ENCODE assay signal across 14 mouse cellular contexts in the genomic region with DNA sequence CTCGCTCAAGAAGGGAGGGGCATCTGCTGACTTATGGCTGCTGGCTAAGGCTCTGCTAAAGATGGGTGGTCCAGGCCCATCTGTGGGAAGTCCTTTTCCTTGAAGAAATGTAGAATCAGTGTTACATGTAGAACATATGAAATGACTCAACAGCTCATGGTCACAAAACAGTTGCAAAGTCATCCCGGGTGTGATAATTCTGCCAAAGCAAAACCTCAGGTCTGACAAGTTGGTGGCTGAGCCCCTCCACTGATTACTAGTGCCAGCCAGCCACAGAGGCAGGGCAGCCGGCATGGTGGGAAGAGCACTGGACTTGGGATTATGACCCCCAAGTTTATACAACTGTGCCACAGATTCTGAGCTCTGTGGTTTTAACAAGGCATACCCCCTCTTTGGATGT. TPM values are rescaled to one million over a fixed set of nuclear protein-coding genes. Genes with fewer than 3 reads are reported as not detected.
DNase-seq lines count a peak whose midpoint lies in the region; ATAC-seq and TF ChIP-seq lines count a peak whose summit lies in the region.
"Had no signal": no experiment of that assay in that cellular context is flagged by ENCODE, and none has a peak within 500 bp of the region (broad histone marks: within the 10 kb centered on the region; RNA-seq: fewer than 3 reads in every experiment).

No protein-coding gene starts in this region.

- peaks cover 26% of the 10 kb centered on the region for H3K36me3 ChIP-seq in heart, embryonic 12.5 days
- H3K36me3 ChIP-seq in liver, embryonic 12.5 days = peaks cover 82% of the 10 kb centered on the region
- peaks cover 17% of the 10 kb centered on the region; the same call in 1 of the 2 replicates for H3K36me3 ChIP-seq in hindbrain, postnatal 0 days (ENCODE audit: insufficient read depth, low read length)

- H3K9me3 ChIP-seq in heart, embryonic 12.5 days (replicated peaks) = no peaks in the 10 kb centered on the region
- H3K9me3 ChIP-seq in liver, embryonic 12.5 days (replicated peaks) = no peaks in the 10 kb centered on the region
- H3K9me3 ChIP-seq in hindbrain, postnatal 0 days (ENCODE audit: low read length) = no peaks in the 10 kb centered on the region
- H3K9me3 ChIP-seq: embryonic facial prominence, embryonic 12.5 days; heart, embryonic 10.5 days had no signal

- WGBS in heart, embryonic 12.5 days = 84% methylated on average over 3 of the region's 3 CpGs
- WGBS in liver, embryonic 12.5 days (ENCODE audit: insufficient replicate concordance) = 39% methylated on average over 3 of the region's 3 CpGs
- WGBS in hindbrain, postnatal 0 days = 83% methylated on average over 3 of the region's 3 CpGs

- H3K9ac ChIP-seq in heart, embryonic 12.5 days = no peak overlapping the region
- H3K9ac ChIP-seq in liver, embryonic 12.5 days = peak overlapping the region; percentile 52
- no peak overlapping the region for H3K9ac ChIP-seq in hindbrain, postnatal 0 days (replicated peaks; ENCODE audit: low read length)
- H3K9ac ChIP-seq: embryonic facial prominence, embryonic 12.5 days; forebrain, postnatal 0 days had no signal

- TF ChIP-seq CTCF in hindbrain, postnatal 0 days (IDR thresholded peaks at IDR 0.05; ENCODE audit: low read depth) = no peak

- peaks cover 49% of the 10 kb centered on the region for H3K4me1 ChIP-seq in heart, embryonic 12.5 days (replicated peaks)
- H3K4me1 ChIP-seq in liver, embryonic 12.5 days = peaks cover 100% of the 10 kb centered on the region
- H3K4me1 ChIP-seq in hindbrain, postnatal 0 days (ENCODE audit: insufficient read depth, low read length) = peaks cover 27% of the 10 kb centered on the region

- H3K27me3 ChIP-seq in heart, embryonic 12.5 days (replicated peaks) = no peaks in the 10 kb centered on the region
- no peaks in the 10 kb centered on the region for H3K27me3 ChIP-seq in liver, embryonic 12.5 days (replicated peaks)
- H3K27me3 ChIP-seq in hindbrain, postnatal 0 days (ENCODE audit: insufficient read depth, low read length) = no peaks in the 10 kb centered on the region
- H3K27me3 ChIP-seq: embryonic facial prominence, embryonic 12.5 days had no signal

- DNase-seq in heart, adult 11 months = peak; percentile 85
- peak; percentile 3 for DNase-seq in right cerebral cortex, postnatal 25 days
- DNase-seq in right cerebral cortex, adult 2 months (ENCODE audit: low spot score in 2 of 2) = no peak
- no peak for DNase-seq in left cerebral cortex, postnatal 36 days (ENCODE audit: low spot score in 2 of 2)
- no peak for DNase-seq in hindbrain, postnatal 0 days (ENCODE audit: low spot score)
- DNase-seq: forebrain, postnatal 0 days; kidney, adult 2 months; lung, postnatal 36 days; thymus, adult 18-20 months had no signal

- no peak overlapping the region for H3K4me2 ChIP-seq in heart, embryonic 12.5 days
- H3K4me2 ChIP-seq in liver, embryonic 12.5 days = peak overlapping the region; percentile 73
- no peak overlapping the region for H3K4me2 ChIP-seq in hindbrain, postnatal 0 days (ENCODE audit: low read depth, low read length)
- H3K4me2 ChIP-seq: embryonic facial prominence, embryonic 12.5 days; midbrain, embryonic 11.5 days had no signal

- intact Hi-C loops in left cerebral cortex, postnatal 36 days (cut with DNase I) = no loop called here

- no peak overlapping the region for H3K4me3 ChIP-seq in heart, embryonic 12.5 days
- peak overlapping the region; percentile 13; the same call in 1 of the 2 replicates for H3K4me3 ChIP-seq in liver, embryonic 12.5 days
- H3K4me3 ChIP-seq in hindbrain, postnatal 0 days (ENCODE audit: low read length) = no peak overlapping the region
- H3K4me3 ChIP-seq: embryonic facial prominence, embryonic 12.5 days; heart, embryonic 10.5 days had no signal

- no peak overlapping the region for H3K27ac ChIP-seq in heart, embryonic 12.5 days (ENCODE audit: poor library complexity, severe bottlenecking)
- peak overlapping the region; percentile 95 for H3K27ac ChIP-seq in liver, embryonic 12.5 days
- H3K27ac ChIP-seq in hindbrain, postnatal 0 days = no peak overlapping the region
- H3K27ac ChIP-seq: embryonic facial prominence, embryonic 12.5 days had no signal

- ATAC-seq in heart, embryonic 12.5 days (ENCODE audit: insufficient number of reproducible peaks, low FRiP score) = no peak
- no peak for ATAC-seq in liver, embryonic 12.5 days
- no peak for ATAC-seq in hindbrain, postnatal 0 days
- ATAC-seq: forebrain, postnatal 0 days had no signal

RNA-seq across cellular contexts. Expression of a gene that starts 13.3 kb away (rescaled TPM):
- polyA plus RNA-seq in heart, embryonic 12.5 days (2016; fragmentation: Nextera tagmentation; extraction: Ambion mirVana) = 51.1 and 52.9 TPM in 2 replicates
- 342 and 350 TPM in 2 replicates for polyA plus RNA-seq in liver, embryonic 12.5 days (2016; fragmentation: Nextera tagmentation; extraction: Ambion mirVana)
- total RNA-seq in left cerebral cortex, postnatal 36 days (2021) = 100 to 1,000 TPM; 171 to 173 TPM
- total RNA-seq in hindbrain, postnatal 0 days (2014; rRNA removed) = 138 and 151 TPM in 2 replicates
- polyA plus RNA-seq in hindbrain, postnatal 0 days (2015; fragmentation: Nextera tagmentation; extraction: Ambion mirVana) = 33.5 and 34.0 TPM in 2 replicates

RNA-seq across cellular contexts. Expression of a gene that starts 39.5 kb away (rescaled TPM):
- polyA plus RNA-seq in heart, embryonic 12.5 days (2016; fragmentation: Nextera tagmentation; extraction: Ambion mirVana) = 13.6 and 14.2 TPM in 2 replicates
- polyA plus RNA-seq in liver, embryonic 12.5 days (2016; fragmentation: Nextera tagmentation; extraction: Ambion mirVana) = 5.8 and 6.6 TPM in 2 replicates
- 10 to 100 TPM; 40.4 to 46.8 TPM for total RNA-seq in left cerebral cortex, postnatal 36 days (2021)
- total RNA-seq in hindbrain, postnatal 0 days (2014; rRNA removed) = 21.3 and 31.8 TPM in 2 replicates
- 5.7 and 6.2 TPM in 2 replicates for polyA plus RNA-seq in hindbrain, postnatal 0 days (2015; fragmentation: Nextera tagmentation; extraction: Ambion mirVana)

Comparison
In these comparisons a context has a peak if more than half of its experiments do, and no peak if none do; other contexts are left out.
1. DNase-seq: peak in heart, adult 11 months (single experiment) and right cerebral cortex, postnatal 25 days (single experiment); none in right cerebral cortex, adult 2 months (0 of 2), left cerebral cortex, postnatal 36 days (0 of 2) and hindbrain, postnatal 0 days (single experiment).